Mouse (Mus musculus): Measurements from ENCODE around the gene Fabp1. TPM values are rescaled to one million over a fixed set of nuclear protein-coding genes. Genes with fewer than 3 reads are reported as not detected.

Fabp1 gene
- total RNA-seq, 4 experiments from 2014 or later: not detected

DNA sequence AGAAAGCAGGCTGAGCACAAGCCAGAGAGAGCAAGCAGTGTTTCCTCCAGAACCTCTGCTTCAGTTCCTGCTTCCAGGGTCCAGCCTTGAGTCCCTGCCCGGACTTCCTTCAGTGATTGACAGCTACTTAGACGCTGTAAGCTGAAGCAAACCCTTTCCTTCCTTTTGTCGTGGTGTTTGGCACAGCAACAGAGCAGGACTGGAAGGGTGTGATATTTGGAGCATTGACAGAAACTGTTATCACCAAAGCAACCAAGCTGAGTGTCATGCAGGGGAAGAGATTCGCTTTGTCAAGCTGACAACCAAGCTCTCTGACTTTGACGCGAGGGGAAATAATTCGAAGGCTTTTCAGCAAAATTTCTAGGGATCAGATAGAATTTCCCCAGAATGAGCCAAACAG is 12.3 kb downstream of the Fabp1 start:
- no peak for DNase-seq (ENCODE audit: low spot score in 2 of 2)

GRCm38 (mm10) chr6:71212471-71212870 is 12.8 kb downstream of the Fabp1 start:
- DNase-seq (ENCODE audit: low spot score in 2 of 2): no peak

DNA sequence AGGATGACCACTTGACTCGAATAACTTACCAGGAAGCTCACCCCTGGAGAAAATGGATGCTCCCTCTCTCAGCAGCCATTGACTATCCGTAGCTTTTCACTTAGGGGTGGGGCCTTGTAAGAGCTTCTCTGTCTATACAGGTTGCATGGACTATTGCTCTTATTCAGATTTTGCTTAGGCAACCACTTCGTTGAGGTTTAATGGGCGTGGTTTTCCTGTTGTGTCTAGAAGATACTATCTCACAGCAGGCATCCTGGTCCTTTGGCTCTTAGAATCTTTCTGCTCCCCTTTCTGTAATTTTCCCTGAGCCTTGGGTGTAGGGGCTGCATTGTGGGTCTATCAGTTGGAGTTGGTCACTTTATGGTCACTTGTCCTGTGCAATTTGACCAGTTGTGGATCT is 21.9 kb downstream of the Fabp1 start:
- no peak for DNase-seq (ENCODE audit: low spot score in 2 of 2)

GRCm38 (mm10) chr6:71224184-71224943 is 24.7 kb downstream of the Fabp1 start:
- no peak for DNase-seq (ENCODE audit: low spot score in 2 of 2)

DNA sequence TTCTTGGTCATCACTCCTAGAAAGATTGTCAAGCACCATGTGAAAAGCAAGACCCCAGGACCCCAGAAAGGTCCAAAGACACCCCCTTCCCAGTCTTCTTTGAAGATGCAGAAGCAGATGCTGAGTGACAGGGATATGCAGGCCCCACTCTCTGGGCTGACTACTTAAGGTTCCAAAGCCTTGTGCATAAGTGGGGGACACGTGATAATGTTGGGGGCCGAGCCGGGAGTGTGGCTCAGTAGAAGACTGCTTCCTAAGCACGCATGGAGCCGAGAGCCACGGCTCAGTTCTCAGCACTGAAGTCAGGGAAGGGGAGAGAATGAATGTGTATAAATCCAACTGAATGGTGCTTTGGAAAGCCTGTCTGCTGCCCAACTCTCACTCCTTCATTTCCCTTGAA is 26.9 kb downstream of the Fabp1 start:
- no peak for DNase-seq (ENCODE audit: low spot score in 2 of 2)

- DNase-seq (ENCODE audit: low spot score in 2 of 2): no peak
Observed at GRCm38 (mm10) chr6:71227157-71227770, 27.6 kb downstream of the Fabp1 start.

DNA sequence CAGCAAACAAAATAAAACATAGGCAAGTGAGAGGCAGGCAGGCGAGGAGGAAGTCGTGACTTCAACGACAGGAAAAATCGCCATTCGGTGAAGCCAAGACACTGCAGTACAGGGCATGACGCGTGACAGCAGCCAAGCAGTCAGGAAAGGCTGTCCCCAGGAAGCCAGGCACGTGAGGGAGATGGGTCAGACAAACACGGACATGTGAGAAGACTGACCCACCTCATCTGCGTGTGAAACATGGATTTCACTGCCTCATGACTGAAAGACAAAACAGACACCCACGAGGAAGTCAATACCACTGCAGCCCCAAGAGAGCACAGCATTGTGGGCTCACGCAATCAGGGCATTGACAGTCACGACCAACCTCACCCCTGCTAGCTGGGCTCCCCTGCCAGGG is 35.5 kb downstream of the Fabp1 start:
- no peak for DNase-seq (ENCODE audit: low spot score in 2 of 2)

GRCm38 (mm10) chr6:71235944-71236343 is 36.3 kb downstream of the Fabp1 start:
- DNase-seq (ENCODE audit: low spot score in 2 of 2): no peak

GRCm38 (mm10) chr6:71236506-71236905 is 36.9 kb downstream of the Fabp1 start:
- DNase-seq (ENCODE audit: low spot score in 2 of 2): no peak

DNA sequence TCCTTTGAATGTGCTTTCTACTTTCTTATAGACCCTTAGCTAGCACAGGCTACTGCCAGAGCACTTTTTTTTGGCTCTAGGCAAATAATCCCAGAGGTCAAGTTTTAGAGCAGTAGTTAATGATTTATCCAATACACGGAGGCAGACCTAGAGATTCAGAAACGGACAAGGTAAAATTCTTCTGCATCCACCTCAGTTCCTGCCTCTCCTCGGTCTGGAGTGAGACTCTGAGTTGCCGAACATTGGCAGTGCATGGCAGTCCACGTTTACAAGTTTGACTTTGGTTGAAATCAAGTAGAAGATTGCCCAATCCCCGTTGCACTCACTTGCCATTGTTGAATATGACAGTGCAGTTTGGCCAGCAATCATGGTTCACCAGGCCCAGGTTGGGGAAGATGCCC is 37.4 kb downstream of the Fabp1 start:
- no peak for DNase-seq (ENCODE audit: low spot score in 2 of 2)

- DNase-seq (ENCODE audit: low spot score in 2 of 2): no peak
Observed at GRCm38 (mm10) chr6:71239069-71239750, 39.6 kb downstream of the Fabp1 start.

- no peak for DNase-seq (ENCODE audit: low spot score in 2 of 2)
Observed at GRCm38 (mm10) chr6:71240831-71241230, 41.2 kb downstream of the Fabp1 start.

GRCm38 (mm10) chr6:71242811-71243210 is 43.2 kb downstream of the Fabp1 start:
- DNase-seq (ENCODE audit: low spot score in 2 of 2): no peak

GRCm38 (mm10) chr6:71243258-71243657 is 43.6 kb downstream of the Fabp1 start:
- DNase-seq (ENCODE audit: low spot score in 2 of 2): no peak

GRCm38 (mm10) chr6:71248420-71248819 is 48.8 kb downstream of the Fabp1 start:
- no peak for DNase-seq (ENCODE audit: low spot score in 2 of 2)

DNA sequence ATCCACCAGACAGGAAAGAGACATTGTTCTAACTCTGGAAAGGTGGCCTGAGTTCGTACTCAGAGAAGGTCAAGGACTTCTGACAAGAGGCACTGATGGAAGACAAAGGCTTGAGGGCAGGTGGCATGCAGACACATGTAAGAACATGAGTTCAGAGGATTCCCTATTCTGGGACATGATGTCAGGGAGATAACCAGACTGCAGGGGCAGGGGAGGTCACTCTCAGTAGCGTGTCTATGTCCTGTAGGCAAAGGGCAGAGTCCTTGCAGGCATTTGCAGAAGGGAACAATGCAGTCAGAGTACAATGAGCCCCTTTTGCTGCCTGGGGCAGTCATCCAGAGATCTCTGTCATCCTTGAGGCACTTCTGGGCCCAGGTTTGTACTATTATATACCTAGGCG is 50.0 kb downstream of the Fabp1 start:
- DNase-seq (ENCODE audit: low spot score in 2 of 2): no peak

DNA sequence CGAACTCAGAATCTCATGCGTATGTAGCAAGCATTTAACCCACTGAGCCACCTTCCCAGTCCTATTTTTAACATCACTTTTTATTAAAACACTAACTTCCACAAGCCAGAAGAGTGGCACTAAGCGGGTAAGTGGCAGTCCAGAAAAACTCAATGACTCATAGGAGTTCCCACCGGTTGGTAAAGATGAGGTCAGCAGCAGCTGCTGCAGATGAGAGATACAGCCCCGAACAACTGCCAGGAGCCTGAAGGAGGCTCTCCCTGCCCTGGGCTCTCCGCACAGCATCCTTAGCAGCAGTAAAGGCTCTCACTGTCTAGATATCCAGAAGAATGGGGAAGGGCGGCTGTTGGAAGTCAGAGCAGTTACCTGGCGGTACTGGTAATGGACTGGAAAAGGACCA is 51.3 kb downstream of the Fabp1 start:
- no peak for DNase-seq (ENCODE audit: low spot score in 2 of 2)

GRCm38 (mm10) chr6:71254456-71254855 is 54.8 kb downstream of the Fabp1 start:
- no peak for DNase-seq (ENCODE audit: low spot score in 2 of 2)

Measured in left cerebral cortex, adult 8-10 months (tissue).